Mouse (Mus musculus) adrenal gland, postnatal 36 days (tissue): ENCODE measurements around the gene Zdhhc12. TPM values are rescaled to one million over a fixed set of nuclear protein-coding genes. Genes with fewer than 3 reads are reported as not detected.
"Not testable (repeated sequence)": the region's sequence is repeated elsewhere in the genome, so short reads cannot be mapped to it uniquely, and the experiment has no call there.

Experiments
- DNase-seq, 2 experiments: peaks; one replicate each; pipeline ENCODE4 v3.0.0; 2021; ENCODE audit warnings: mixed read lengths in 1 of 2
- long read RNA-seq, 2 experiments: library from polyadenylated mRNA; stranded (forward); transcript quantifications; one replicate each; pipeline ENCODE4 v2.0.0; 2021; ENCODE audit warnings: borderline sequencing depth in 2 of 2
- total RNA-seq, 2 experiments: library from RNA; stranded (reverse); gene quantifications; 2 replicates each; pipeline ENCODE4 v1.2.3; 2021

Gene Zdhhc12
- 10 to 100 TPM; 16.2 to 25.8 TPM for total RNA-seq
- long read RNA-seq, experiment 1, transcript Zdhhc12-202 (5 exons, 1,165 nt) = major isoform, 33 of 41 reads
- long read RNA-seq, experiment 1, partial matches to known transcripts = 0 of 41 reads
- long read RNA-seq, experiment 1, other reads (novel, unspliced or antisense) = 2 of 41 reads
- long read RNA-seq, experiment 2, transcript Zdhhc12-202 (5 exons, 1,165 nt) = major isoform, 7 of 11 reads
- long read RNA-seq, experiment 2, partial matches to known transcripts = 1 of 11 reads
- long read RNA-seq, experiment 2, other reads (novel, unspliced or antisense) = 1 of 11 reads

DNA sequence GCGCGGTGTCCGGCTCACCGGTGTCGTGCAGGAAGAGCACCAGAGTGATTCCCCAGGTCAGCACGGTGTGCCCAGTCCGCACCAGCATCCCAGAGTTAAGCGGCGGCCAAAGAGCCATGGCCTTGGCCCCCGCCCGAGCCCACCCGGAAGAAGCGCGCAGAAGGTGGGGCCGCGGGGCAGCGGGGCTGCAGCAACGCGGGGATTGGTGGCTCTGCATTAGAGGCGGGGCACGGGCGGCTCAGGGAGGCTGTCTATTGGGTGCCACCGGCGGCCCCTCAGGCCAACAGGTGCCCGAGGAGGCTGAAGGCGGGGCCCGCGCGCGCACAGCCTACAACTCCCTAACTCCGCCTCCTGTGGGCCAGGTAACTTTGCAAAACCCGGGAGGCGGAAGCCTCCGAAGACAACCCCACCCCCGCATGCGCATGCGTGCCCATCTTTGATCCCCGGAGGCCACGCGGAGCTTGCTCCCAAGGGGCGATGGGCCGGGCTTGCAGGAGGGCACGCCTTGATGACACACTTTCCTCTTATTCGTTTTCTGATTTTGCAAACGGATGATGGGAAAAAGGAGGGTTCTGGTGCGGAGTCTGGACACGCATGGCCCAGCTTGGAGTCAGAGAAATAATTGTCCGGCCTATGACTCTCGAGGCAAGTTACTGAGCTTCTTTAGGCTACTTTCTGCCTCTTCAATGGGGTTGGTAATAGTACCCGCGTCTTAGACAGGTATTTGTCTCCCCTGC lies at the start of gene Zdhhc12:
Zdhhc12 (minus strand) TSS at position 178 of the 737 bp plus-strand sequence.
- DNase-seq = peak; percentile 98

DNA sequence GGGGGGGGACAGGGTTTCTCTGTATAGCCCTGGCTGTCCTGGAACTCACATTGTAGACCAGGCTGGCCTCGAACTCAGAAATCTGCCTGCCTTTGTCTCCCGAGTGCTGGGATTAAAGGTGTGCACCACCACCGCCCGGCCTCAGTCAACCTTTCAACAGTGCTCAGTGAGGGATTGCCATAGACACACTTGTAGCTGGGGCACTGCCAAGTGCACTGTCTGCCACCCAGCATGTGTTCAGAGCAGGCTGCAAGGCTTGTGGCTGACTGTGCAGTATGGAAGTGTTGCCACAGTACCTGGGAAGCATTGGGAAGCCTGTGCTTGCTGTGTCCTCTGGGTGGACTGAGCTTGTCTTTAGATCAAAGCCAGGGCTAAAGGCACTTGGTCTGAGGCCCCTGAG lies 46.6 kb upstream of the Zdhhc12 start:
- not testable (repeated sequence) for DNase-seq

DNA sequence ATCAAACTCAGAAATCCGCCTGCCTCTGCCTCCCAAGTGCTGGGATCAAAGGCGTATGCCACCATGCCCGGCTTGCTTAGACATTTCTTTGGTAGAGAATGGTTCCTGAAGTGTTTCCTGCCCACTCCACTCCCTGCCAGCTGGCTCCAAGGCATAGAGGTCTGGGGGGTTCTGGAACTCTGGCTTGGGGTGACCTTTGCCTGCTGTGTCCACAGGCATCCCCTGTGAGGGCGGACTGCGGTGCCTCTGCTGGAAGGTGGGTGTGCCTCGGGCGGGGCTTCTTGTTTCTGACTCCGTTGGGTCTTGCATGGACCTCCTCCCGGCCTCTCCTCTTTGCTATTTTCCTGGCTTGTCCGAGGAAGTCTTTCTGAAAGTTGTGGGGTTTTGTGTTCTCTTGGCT lies 43.0 kb upstream of the Zdhhc12 start:
- no peak for DNase-seq

DNA sequence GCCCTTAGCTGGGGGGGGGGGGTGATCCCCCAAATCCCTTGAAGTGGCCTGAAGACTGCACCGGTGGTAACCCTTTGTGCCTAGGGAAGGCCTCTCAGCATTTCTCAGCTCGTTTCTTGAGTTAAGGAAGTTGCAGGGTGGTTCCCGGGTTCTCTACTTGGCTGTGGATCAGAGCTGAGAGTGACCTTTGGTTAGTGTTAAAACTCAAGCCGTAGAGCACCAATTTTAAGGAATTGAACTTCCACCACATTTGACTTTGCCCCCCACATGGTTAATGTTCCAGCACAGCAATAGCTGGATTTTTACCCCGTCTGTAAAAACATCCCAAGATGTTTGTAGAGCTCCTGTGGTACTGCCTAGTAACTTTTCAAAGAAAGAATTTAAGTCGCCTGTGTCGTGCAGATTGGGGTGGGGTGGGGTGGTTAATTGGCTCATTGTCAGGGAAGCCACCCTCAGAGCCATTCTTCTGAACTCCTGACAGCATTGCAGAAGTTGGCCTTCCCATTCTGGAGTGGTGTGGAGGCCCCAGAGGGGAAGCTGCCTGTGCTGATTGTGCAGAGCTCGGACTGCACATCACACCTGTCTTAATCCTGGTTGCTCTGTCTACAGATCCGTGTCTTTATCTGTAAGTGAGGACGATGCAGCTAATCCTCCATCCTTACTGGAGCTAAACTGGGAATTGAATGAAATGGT lies 41.6 kb upstream of the Zdhhc12 start:
- peak in 1 of 2 experiments; percentile 36 for DNase-seq

DNA sequence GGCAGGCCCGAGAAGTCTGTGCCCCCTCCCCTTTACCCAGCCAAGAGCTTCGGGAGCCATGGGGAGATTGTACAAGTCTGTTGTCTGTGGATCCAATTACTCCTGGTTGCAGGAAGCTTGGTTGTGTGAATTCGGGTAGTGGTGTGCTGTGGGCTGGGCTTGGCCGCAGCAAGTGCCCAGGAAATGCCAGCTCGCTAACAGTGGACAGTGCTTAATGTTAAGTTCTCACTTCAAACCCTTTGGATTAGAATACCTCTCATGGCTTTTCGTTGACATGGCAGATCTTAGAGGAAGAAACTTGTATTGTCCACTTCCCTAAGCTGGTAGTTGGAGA lies 40.9 kb upstream of the Zdhhc12 start:
- peak in 1 of 2 experiments; percentile 28 for DNase-seq

DNA sequence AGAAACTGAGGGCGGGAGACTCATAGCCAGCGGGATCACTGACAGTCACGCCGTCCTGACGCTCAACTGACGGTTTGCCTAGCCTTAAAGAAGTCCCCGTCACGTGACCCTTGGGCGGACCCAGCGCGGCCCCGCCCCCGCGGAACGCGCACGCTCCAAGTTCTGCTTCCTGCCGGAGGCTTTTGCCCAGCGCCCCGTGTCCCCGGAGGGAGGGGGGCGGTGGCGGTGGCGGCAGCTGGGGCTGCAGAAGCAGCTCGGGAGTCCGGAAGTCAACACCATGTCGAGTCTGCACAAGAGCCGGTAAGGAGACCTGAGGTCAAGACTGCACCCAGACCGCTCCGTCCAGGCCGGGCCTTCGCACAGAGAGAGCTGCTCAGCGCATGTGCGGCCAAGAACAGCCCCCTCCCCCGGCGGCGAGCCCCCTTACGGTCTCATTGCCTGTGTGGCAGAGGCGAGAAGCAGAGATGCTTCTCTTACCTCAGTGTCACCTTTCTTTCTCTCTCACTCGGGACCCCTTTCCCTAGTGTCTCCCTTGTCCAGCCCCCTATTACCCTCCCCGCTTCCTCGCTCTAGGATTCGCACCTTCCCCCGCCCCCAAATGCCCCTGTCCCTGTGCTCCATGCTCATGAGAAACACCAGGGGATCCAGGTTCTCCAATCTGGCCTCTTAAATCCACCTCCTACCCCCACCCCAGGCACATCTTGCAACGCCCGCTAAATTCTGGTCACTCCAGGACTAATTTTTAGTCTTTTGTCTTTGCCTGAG lies 40.3 kb upstream of the Zdhhc12 start, which contains the start of gene Tbc1d13:
Tbc1d13 (plus strand) TSS at position 134 of the 765 bp plus-strand sequence.
- DNase-seq = peak; percentile 99 to 100

DNA sequence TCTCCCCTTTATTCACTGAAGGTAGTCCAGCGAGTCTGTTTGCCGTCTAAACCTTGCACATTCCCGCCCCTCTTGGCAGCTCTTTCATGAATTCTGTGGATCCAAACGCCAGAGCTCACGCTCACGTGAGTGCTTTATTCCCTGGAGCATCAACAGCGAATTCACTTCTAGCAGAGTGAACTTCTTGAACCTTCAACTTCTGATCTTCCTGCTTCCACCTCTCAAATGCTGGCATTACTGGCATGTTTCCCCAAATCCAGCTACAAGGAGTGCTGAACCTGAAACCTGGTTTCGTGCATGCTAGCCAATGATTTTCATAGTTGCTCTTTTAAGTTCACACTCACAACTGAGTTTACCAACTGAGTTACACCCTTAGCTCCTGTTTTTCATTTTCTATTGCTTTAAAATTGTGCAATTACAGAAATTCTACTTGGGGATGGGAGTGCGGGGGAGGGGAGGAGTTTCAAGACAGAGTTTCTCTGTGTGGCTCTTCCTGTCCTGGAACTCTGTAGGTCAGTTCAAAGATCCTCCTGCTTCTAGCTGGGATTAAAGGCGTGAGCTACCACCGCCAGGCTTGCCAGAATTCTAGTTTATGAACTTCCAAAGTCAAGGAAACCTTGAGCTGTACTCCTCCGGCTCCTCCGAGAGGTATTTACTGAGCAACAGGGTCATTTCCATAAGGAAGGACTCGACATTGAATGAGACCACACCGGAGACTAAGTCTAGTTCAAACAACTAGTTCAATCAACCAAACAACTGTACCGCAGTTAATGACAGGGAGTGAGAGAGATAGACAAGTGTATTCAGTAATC lies 39.6 kb upstream of the Zdhhc12 start:
- peak; percentile 35 to 68 for DNase-seq

DNA sequence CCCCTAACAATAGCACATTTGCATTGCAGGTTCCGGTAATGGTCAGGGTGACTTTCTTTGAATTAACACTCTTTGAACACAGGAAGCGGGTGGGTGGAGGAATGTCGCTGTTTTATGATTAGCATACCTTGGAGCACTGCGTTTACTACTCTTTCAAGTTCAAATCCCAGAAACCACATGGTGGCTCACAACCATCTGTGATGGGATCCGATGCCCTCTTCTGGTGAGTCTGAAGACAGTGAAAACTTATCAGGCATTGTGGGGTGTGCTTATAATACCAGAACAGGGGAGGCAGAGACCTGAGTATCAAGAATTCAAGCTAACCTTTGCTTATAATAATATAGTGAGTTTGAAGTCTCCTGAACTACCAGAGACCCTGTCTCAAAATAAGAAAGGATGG lies 37.8 kb upstream of the Zdhhc12 start:
- DNase-seq = not testable (repeated sequence)

DNA sequence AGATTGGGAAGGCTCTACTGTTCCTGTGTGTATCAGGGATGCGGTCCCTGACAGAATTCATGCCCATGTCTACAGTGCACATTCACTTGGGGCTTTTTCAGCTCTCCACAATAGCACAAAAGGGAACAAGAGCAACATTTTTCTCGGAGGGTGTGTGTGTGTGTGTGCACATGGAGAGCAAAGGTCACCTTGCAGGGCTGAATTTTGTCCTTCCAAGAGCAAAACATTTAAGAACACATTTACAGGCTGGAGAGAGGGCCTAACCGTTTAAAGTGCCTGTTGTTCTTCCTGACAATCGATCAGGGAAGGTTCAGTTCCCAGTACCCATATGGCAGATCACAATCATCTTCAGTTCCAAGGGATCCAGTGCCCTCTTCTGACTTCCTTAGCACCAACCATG lies 36.7 kb upstream of the Zdhhc12 start:
- no peak for DNase-seq

DNA sequence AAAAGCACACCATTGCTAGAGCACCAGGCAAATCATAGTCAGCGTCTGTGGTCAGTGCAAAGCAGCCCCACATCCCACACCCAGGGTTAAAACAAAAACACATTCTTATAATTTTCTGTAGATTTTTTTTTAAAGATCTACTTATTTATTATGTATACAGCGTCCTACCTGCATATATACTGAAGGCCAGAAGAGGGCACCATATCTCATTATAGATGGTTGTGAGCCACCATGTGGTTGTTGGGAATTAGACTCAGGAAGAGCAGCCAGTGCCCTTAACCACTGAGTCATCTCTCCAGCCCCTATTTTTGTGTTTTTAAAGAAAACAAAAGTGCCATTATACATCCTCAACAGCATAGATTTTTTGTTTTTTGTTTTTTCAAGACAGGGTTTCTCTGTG lies 35.3 kb upstream of the Zdhhc12 start:
- no peak for DNase-seq

DNA sequence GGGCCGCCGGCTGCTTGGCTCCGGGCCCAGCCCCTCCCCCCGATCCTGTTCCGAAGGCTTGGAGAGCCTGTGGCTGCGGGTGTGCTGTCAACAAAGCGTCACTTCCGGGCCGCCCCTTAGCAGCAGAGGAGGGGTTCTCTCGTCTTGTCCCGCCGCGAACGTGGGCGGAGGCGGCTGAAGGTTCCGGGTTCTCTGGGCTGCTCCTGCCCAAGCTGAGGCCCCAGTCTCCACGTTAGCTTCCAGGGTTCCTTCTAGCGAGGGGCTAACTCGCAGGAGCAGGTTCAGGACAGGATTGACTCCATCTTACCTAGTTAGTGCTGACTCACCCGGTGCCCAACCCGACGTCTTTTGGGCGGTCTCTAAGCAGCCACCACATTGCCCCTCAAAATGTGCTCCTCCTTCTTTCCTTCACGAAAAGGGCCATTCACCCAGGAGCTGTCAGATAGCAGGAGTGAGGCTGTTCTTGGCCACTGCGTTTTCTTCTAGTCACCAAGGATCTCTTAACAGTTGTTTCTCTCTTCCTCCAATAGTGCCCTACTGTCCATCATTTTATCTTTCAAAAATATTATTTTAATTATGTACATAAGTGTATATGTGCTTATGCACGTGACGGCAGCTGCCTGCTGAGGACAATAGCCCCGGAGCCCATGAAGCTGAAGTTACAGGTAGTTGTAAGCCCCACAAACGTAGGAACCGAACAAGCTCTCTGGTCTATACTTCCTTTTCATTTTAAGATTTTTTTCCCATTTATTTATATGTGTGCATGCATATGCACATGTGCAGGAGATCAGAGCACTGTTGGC lies 31.2 kb upstream of the Zdhhc12 start, which contains the start of gene Zer1:
Zer1 (minus strand) TSS at position 114 of the 803 bp plus-strand sequence.
- DNase-seq = peak; percentile 98 to 100

DNA sequence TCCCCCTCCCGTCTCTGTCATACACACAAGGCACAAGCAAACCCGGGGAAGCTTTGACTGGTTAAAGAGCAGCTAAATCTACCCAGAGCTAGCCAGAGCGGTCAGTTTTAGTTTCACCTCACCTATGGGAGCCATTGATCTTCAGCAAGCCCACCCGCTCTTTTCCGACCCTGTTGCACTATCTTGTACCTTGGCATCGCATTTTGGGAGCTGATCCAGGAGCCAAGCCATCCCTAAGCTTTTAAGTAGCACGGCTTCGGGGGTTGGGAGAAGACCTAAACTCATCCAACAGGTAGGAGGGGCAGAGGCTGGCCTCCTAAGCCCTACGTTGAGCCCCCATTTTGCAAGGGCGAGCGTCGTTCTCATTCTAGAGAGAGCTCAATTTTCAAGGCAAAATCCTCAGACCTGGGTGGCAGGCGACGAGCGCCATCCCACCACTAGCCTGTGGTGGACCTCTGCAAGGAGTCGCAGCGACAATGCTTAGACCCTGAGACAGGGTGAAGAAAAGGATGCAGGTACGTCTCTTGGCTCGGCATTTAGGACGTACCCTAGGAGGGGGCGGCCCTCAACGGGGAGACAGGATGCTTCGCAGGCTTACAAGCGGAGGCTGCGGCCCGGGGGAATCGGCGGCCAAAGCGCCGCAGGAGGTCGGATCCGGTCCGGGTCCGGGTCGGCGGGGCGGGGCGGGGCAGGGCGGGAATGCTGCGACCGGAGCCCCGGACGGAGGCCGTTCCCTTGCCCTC lies 30.5 kb upstream of the Zdhhc12 start:
- peak in 1 of 2 experiments; percentile 16 for DNase-seq

DNA sequence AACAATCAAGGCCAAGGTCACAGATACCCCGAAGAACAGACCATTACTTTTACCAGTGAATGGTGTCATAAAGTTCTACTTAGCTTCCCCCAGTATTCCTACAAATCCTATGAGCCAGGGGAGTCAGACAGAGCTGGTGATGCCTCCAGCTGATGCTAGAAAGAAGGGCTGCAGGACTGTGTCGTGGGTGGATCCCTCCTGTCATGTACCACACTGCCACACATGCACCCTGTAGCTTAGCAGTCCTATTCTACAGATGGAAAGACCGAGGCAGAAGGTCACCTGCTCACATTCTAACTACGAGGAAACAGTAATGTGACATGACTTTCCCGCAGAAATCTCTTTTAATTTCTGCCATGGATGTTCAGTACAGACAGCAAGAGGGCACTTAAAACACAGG lies 29.3 kb upstream of the Zdhhc12 start:
- DNase-seq = no peak

DNA sequence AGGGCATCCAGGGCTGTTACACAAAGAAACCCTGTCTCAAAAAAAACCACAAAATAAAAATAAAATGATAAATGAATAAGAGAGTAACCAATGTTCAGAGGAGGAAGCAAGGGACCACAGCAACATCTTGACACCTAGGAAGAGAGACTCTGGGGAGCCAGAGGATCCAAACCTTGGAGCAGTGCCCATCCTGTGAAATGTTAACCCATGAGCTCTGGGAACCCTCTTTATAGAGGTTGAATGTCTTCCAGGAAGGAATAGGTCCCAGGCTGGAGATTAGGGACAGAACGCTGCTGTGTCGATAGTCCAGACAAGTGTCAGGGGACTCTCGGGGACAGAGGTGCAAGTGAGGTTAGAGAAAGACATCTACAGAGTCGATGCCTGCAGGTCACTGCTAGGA lies 26.8 kb upstream of the Zdhhc12 start:
- no peak for DNase-seq

DNA sequence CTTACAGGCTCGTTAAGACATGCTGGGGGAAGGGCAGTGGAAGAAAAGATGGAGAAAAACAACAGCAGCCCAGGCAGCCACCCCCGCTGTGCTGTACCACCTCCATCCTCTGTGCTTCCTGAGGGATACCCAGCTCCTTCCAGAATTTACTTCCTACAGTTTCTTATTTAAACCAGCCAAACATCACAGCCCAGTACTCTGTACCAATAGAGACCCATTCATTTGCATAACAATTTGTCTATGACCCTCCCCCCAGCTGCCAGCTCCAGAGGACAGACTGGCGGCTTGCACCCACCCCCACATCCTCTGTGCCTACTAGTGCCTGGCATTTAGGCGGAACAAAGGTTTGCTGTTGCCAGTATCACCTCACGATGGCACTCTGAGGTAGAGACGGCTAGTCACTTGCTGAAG lies 26.2 kb upstream of the Zdhhc12 start:
- DNase-seq = no peak

DNA sequence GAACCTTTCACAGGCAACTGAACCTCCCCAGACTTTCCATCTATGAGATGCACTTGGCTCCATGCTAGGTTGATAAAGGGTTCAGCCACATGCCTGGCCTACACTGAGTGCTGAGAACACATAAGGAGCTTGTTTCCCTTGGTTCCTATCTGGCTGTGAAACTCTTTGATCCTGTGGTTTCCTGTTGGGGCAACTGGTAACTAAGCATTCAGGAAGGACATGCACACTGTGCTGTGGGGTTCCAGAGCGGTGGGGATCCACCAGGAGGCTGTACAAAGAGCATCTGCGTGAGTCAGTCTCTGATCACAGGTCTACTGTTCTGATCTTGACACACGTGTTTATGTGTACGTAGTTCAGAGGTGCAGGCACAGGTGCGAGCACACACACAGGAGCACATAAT lies 19.1 kb upstream of the Zdhhc12 start:
- no peak for DNase-seq

DNA sequence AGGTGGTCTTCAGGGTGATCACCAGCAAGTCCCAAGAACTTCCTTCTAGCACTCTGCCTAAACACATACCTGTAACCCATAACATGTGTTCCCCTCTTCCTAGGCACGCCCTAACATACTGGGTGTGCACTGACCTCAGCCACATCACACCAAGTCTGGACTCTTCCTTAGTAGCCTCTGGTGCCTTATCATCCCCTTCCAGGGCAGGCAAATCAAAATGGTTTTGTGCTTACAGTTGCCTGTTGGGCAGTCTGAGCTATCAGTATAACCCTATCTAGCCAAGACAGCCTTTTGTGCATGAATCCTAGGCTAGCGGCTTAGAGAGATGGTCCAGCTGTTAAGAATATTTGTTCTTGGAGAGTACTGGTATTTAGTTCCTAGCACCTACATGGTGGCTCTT lies 18.1 kb upstream of the Zdhhc12 start:
- DNase-seq = no peak

DNA sequence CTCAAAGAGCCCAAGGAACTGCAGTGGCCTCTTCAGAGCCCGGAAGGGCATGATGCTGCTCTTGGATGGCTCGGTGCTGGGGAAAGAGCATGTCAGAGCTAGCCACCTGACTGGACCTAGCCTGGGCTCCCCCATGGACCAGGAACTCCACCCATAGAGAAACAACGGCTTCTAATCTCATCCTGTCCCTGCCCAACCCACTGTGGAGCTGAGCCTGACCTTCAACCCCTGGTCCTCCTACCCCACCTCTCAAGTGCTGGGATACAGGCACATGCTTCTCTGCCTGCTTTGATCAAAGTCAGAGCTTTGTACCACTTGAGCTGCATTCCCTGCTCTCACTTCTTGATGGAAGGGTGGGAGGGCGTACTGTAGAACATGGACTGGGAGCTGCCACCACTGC lies 14.8 kb upstream of the Zdhhc12 start:
- no peak for DNase-seq

DNA sequence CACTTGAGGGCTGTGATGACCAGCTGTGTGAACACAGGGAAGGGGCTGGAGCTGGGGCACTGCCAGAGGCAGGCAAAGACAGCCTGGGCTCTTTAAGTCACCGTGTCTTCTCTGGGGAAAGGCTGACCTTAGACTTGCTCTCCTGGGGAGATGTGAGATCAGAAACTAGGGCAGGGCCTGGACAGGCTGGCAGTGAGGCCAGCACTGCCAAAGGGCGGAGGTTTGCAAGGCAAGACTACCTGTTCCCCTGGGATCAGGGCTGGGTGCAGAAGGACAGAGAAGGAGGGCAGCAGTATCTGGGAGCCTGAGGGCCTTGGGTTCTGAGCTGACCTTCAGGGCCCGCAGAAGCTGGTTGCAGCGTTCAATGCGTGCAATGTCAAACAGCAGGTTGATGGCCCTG lies 14.2 kb upstream of the Zdhhc12 start:
- peak in 1 of 2 experiments; percentile 29 for DNase-seq

DNA sequence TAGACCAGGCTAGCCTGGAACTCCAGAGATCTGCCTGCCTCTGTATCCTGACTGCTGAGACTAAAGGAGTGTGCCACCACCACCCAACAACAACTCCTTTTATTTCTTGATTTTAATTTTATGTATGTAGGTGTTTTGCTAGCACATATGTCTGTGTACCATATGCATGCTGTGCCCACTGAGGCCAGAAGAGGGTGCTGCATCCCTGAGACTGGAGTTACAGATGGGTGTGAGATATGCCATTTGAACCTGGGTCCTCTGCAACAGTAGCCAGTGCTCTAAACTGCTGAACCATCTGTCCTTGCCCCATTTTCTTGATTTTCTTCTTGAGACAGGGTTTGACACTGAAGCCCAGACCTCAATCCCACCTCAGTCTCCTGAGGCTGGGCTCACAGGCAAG lies 12.9 kb upstream of the Zdhhc12 start:
- peak; percentile 62 to 63 for DNase-seq
